Mouse (Mus musculus) CH12.LX (cell line): ENCODE measurements around the gene Jak1. TPM values are rescaled to one million over a fixed set of nuclear protein-coding genes. Genes with fewer than 3 reads are reported as not detected.

Experiments used
- DNase-seq: peaks from one replicate; pipeline ENCODE4 v3.0.0-alpha.2; 2013; ENCODE audit errors: extremely low read depth
- H3K27ac ChIP-seq: 2 replicates; pipeline ENCODE4 v1.5.1; 2012; ENCODE audit warnings: low read depth, mild to moderate bottlenecking, control low read depth, moderate library complexity; ENCODE audit not compliant: insufficient read depth
- H3K27me3 ChIP-seq: replicated peaks from 2 replicates; pipeline ENCODE3; 2012; ENCODE audit warnings: inconsistent platforms
- H3K36me3 ChIP-seq, 2 experiments: replicated peaks in 1 of 2; 2 replicates each; pipeline versions ENCODE3 to v1.6.1; 2012; ENCODE audit warnings: inconsistent platforms in 1 of 2, low read length in 1 of 2, mild to moderate bottlenecking in 1 of 2, mixed read lengths in 1 of 2, moderate library complexity in 1 of 2; ENCODE audit not compliant: control insufficient read depth in 1 of 2, insufficient read depth in 1 of 2
- H3K4me1 ChIP-seq, 2 experiments: 2 replicates each; pipeline ENCODE4 v1.6.1; 2012; ENCODE audit warnings: inconsistent platforms in 1 of 2, moderate library complexity in 1 of 2; ENCODE audit not compliant: insufficient read depth in 2 of 2, control insufficient read depth in 1 of 2
- H3K4me2 ChIP-seq: 2 replicates; pipeline ENCODE4 v1.6.1; 2012; ENCODE audit warnings: low read depth, mild to moderate bottlenecking, control low read depth; ENCODE audit not compliant: poor library complexity, insufficient read depth, severe bottlenecking
- H3K4me3 ChIP-seq, 3 experiments: fragments of 150-350 bp in 1 of 3; sonication (generic) in 1 of 3; replicated peaks in 1 of 3; 2 replicates each; pipeline versions ENCODE3 to v1.5.1; 2011 to 2012; ENCODE audit warnings: low read depth in 2 of 3, low read length in 2 of 3, mild to moderate bottlenecking in 2 of 3, moderate library complexity in 2 of 3, control low read depth in 1 of 3, improper control_type of control experiment in 1 of 3, inconsistent platforms in 1 of 3, mixed read lengths in 1 of 3; ENCODE audit not compliant: poor library complexity in 1 of 3
- H3K79me2 ChIP-seq: replicated peaks from 2 replicates; pipeline ENCODE4 v1.6.1; 2012; ENCODE audit warnings: mild to moderate bottlenecking, moderate library complexity; ENCODE audit not compliant: control insufficient read depth, poor library complexity, insufficient read depth, severe bottlenecking; ENCODE audit errors: extremely low read depth
- H3K9ac ChIP-seq: 2 replicates; pipeline ENCODE4 v1.6.1; 2012; ENCODE audit warnings: low read depth, mild to moderate bottlenecking, control low read depth, moderate library complexity; ENCODE audit not compliant: insufficient read depth
- H3K9me3 ChIP-seq: replicated peaks from 2 replicates; pipeline ENCODE3; 2012; ENCODE audit warnings: low read length, inconsistent platforms, mixed read lengths
- BHLHE40 ChIP-seq: IDR thresholded peaks from 2 replicates; pipeline ENCODE4 v1.6.1; 2011; ENCODE audit warnings: mild to moderate bottlenecking, low read depth, low read length, improper control_type of control experiment
- CTCF ChIP-seq, 2 experiments: IDR thresholded peaks in 1 of 2; conservative IDR thresholded peaks in 1 of 2; 2 replicates each; pipeline ENCODE4 v1.5.1; 2011 to 2012; ENCODE audit warnings: low read depth in 2 of 2, low read length in 2 of 2, improper control_type of control experiment in 1 of 2, inconsistent platforms in 1 of 2, mild to moderate bottlenecking in 1 of 2, moderate library complexity in 1 of 2
- ELF1 ChIP-seq: IDR thresholded peaks from 2 replicates; pipeline ENCODE4 v1.6.1; 2014; ENCODE audit warnings: low read depth, mild to moderate bottlenecking, inconsistent platforms, low read length, improper control_type of control experiment
- EP300 ChIP-seq: IDR thresholded peaks from 2 replicates; pipeline ENCODE4 v1.6.1; 2011; ENCODE audit warnings: low read length, improper control_type of control experiment
- HCFC1 ChIP-seq: IDR thresholded peaks from 2 replicates; pipeline ENCODE4 v1.6.1; 2012; ENCODE audit warnings: low read depth, mild to moderate bottlenecking, inconsistent platforms, low read length, improper control_type of control experiment
- IRF4 ChIP-seq: IDR thresholded peaks from 2 replicates; pipeline ENCODE4 v1.6.1; 2014; ENCODE audit warnings: low read depth, mild to moderate bottlenecking, inconsistent platforms, low read length, improper control_type of control experiment
- JUN ChIP-seq: IDR thresholded peaks from 2 replicates; pipeline ENCODE4 v1.6.1; 2011; ENCODE audit warnings: low read depth, mild to moderate bottlenecking, low read length, improper control_type of control experiment, moderate library complexity; ENCODE audit not compliant: insufficient read depth
- MAX ChIP-seq: IDR thresholded peaks from 2 replicates; pipeline ENCODE4 v1.6.1; 2011; ENCODE audit warnings: low read length, improper control_type of control experiment
- MXI1 ChIP-seq: IDR thresholded peaks from 2 replicates; pipeline ENCODE4 v1.6.1; 2011; ENCODE audit warnings: mild to moderate bottlenecking, low read depth, low read length, improper control_type of control experiment
- MYC ChIP-seq: IDR thresholded peaks from 2 replicates; pipeline ENCODE4 v1.6.1; 2011; ENCODE audit warnings: low read depth, mild to moderate bottlenecking, improper control_type of control experiment, low read length
- NELFE ChIP-seq: IDR thresholded peaks from 2 replicates; pipeline ENCODE4 v1.6.1; 2011; ENCODE audit warnings: low read depth, low read length, improper control_type of control experiment
- NRF1 ChIP-seq: IDR thresholded peaks from 2 replicates; pipeline ENCODE4 v1.6.1; 2014; ENCODE audit warnings: low read depth, mild to moderate bottlenecking, inconsistent platforms, low read length, improper control_type of control experiment, moderate library complexity
- PAX5 ChIP-seq: IDR thresholded peaks from 2 replicates; pipeline ENCODE4 v1.6.1; 2012; ENCODE audit warnings: low read length, inconsistent platforms, mixed read lengths
- POLR2A ChIP-seq: IDR thresholded peaks from 2 replicates; pipeline ENCODE4 v1.6.1; 2011; ENCODE audit warnings: low read depth, mild to moderate bottlenecking, improper control_type of control experiment, low read length
- POLR2AphosphoS2 ChIP-seq: IDR thresholded peaks from 2 replicates; pipeline ENCODE4 v1.6.1; 2011; ENCODE audit warnings: low read depth, low read length, improper control_type of control experiment
- RAD21 ChIP-seq: IDR thresholded peaks from 2 replicates; pipeline ENCODE4 v1.6.1; 2011; ENCODE audit warnings: low read depth, mild to moderate bottlenecking, low read length, improper control_type of control experiment, moderate library complexity
- SMC3 ChIP-seq: IDR thresholded peaks from 2 replicates; pipeline ENCODE4 v1.6.1; 2011; ENCODE audit warnings: low read depth, low read length, improper control_type of control experiment
- TCF12 ChIP-seq: IDR thresholded peaks from 2 replicates; pipeline ENCODE4 v1.6.1; 2014; ENCODE audit warnings: low read depth, mild to moderate bottlenecking, inconsistent platforms, low read length, improper control_type of control experiment
- dilution Hi-C: fragments of 300-500 bp; cut with MboI; formaldehyde crosslinking; loops from 2 replicates; pipeline ENCODE4 v1.14.3; 2020; ENCODE audit warnings: low sequenced_read_pairs; ENCODE audit not compliant: extremely low pct_unique_long_range_greater_than_20kb, extremely low pct_ligation_motif_present
- in situ Hi-C: fragments of 300-500 bp; cut with MboI; formaldehyde crosslinking; loops from 3 replicates; pipeline ENCODE4 v1.14.3; 2019; ENCODE audit warnings: low sequenced_read_pairs, low pct_ligation_motif_present, low pct_unique_long_range_greater_than_20kb, mixed read lengths
- polyA plus RNA-seq: library from polyadenylated mRNA; unstranded; fragments of >175 nt; gene quantifications from 2 replicates; pipeline ENCODE4 v1.2.1, GENCODE M21; 2012; ENCODE audit warnings: low read depth; ENCODE audit not compliant: insufficient read length
- total RNA-seq, 2 experiments: library from RNA; depleted of rRNA; stranded (reverse); fragments of 300-350 nt in 1 of 2; fragments of >200 nt in 1 of 2; gene quantifications; 2 replicates each; pipeline ENCODE4 v1.2.3; 2012 to 2014

The Jak1 gene
- total and polyA plus RNA-seq, 3 experiments = 28.6 to 51.4 (median 33.9) TPM

GRCm38 (mm10) chr4:101155541-101155940 is 109.5 kb downstream of the Jak1 start:
- no peak overlapping the region for H3K9ac ChIP-seq
- H3K27ac ChIP-seq = no peak overlapping the region
- peaks cover 53 to 95% of the 10 kb centered on the region in 2 experiments for H3K36me3 ChIP-seq
- H3K9me3 ChIP-seq = no peaks in the 10 kb centered on the region
- in situ Hi-C loops (no loop called here), dilution Hi-C loops (no loop called here)
- DNase-seq = peak; percentile 53
- H3K4me2 ChIP-seq = no peak overlapping the region
- H3K27me3 ChIP-seq = no peaks in the 10 kb centered on the region
- TF ChIP-seq RAD21 (no peak), MAX (peak; percentile 77), JUN (no peak), BHLHE40 (peak; percentile 72), SMC3 (no peak), TCF12 (no peak), EP300 (peak; percentile 58), IRF4 (peak; percentile 57), POLR2A (no peak), HCFC1 (no peak), MYC (0 out of 2 replicates have a peak, but pooled peaks have one; percentile 34), MXI1 (0 out of 2 replicates have a peak, but pooled peaks have one; percentile 48), NELFE (no peak), PAX5 (no peak)
- no peak overlapping the region for H3K4me3 ChIP-seq
- H3K4me1 ChIP-seq = peaks cover 0 to 21% of the 10 kb centered on the region in 2 experiments; a peak in 2 of 4 replicates
- no peaks in the 10 kb centered on the region for H3K79me2 ChIP-seq

- Histone ChIP-seq H3K27me3 (no peaks in the 10 kb centered on the region), H3K9me3 (no peaks in the 10 kb centered on the region), H3K36me3 (peaks cover 0 to 30% of the 10 kb centered on the region in 2 experiments), H3K4me1 (peaks cover 4 to 33% of the 10 kb centered on the region in 2 experiments; a peak in 3 of 4 replicates), H3K9ac (no peak overlapping the region), H3K27ac (no peak overlapping the region), H3K79me2 (no peaks in the 10 kb centered on the region), H3K4me2 (no peak overlapping the region), H3K4me3 (no peak overlapping the region)
- TF ChIP-seq HCFC1 = no peak
- TF ChIP-seq NRF1 = no peak
- TF ChIP-seq CTCF (conservative IDR thresholded peaks at IDR 0.05 in 1 of 2, IDR thresholded peaks at IDR 0.05 in 1 of 2; ENCODE audit: low read depth in 2 of 2, low read length in 2 of 2) = peak in 1 of 2 experiments; percentile 44; a peak in 2 of 4 replicates
- no peak for TF ChIP-seq ELF1
- TF ChIP-seq POLR2AphosphoS2 = no peak
- in situ Hi-C loops (loop anchor here (10.0 kb wide), 1 partner anchor 152 kb away; no protein-coding TSS in a partner anchor), dilution Hi-C loops (no loop called here)
- no peak for DNase-seq
Measured at GRCm38 (mm10) chr4:101146891-101147655, 118.0 kb downstream of the Jak1 start.
